Mouse (Mus musculus): ENCODE results near the gene Nek2.

Nek2 gene

DNA sequence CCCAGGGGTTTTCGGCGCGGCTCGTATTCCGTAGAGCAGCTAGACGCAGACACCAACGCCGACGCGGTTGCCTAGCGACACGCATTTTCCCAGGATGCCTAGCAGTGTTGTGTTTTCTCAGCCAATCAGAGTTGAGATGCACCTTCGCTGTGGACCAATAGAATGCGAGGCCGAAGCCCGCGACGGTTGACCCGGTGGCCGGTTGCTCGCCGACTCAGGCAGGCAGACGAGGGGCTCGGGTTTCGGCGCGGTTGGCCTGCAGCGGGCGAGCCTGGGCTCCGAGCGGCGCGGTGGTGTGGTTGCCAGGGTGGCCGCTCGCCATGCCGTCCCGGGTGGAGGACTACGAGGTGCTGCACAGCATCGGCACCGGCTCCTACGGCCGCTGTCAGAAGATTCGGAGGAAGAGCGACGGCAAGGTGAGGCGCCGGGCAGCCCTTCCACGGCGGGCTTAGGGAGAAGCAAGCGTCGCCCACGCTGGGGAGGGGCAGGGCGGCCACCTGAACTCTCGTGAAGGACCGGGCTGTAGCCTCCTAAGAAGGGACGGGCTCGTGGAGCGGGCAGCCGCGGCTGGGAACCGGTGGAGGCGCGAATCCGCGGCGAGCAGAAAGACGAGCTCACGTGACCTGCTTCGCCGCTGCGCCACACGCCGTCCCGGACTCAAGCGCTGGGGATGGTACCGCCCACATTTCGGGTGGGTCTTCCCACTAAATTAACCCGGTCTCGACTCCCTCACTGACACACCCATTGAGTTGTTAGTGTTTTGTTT, at the start of gene Nek2:
Nek2 (plus strand) TSS at position 119 of the 766 bp plus-strand sequence.
- peak; percentile 75 to 85 for DNase-seq (ENCODE audit: low read depth in 1 of 2, low spot score in 2 of 2)

- DNase-seq (ENCODE audit: low read depth in 1 of 2, low spot score in 2 of 2) = no peak
These were observed 47.1 kb upstream of the Nek2 start for GRCm38 (mm10) chr1:191774106-191774505.

DNA sequence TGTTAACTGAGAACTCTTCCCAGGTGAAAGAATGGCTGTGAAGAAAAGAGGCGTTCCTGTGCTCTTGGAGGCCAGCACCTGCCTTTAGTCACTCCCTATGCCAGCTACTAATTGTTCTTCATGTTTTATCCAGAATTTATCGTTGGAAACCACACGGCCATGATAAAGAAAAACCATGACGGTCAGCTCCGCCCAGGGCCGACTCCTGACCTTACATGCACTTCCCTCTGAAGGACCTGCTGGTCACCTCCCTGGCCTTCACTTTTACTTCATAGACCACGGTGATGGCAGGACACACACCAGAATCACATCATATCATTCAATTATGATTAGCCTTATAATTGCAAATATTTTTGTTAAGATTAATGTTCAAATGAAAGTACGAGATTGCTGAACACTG, 46.1 kb upstream of the Nek2 start:
- DNase-seq (ENCODE audit: low read depth in 1 of 2, low spot score in 2 of 2) = no peak

DNA sequence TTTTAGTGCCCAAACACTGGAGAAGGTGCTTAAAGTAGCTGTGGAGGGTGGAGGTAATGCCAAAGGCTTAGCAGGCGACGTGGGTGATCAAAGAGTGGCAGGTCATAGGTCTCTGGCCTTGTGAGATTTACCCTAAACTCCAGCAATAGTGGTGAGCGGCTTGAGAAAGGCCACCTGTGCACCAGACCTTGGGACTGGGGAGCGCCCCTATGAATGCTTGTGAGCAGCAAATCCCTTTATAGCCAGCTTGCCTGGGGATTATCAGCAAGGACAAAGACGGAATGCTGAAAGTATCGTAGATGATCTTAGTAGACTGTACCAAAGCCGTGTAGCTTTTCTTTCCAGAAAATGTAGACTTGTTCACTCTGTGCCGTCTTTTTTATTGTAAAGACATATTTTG, 43.7 kb upstream of the Nek2 start:
- no peak for DNase-seq (ENCODE audit: low read depth in 1 of 2, low spot score in 2 of 2)

- no peak for DNase-seq (ENCODE audit: low read depth in 1 of 2, low spot score in 2 of 2)
These were observed 40.8 kb upstream of the Nek2 start for GRCm38 (mm10) chr1:191780470-191780869.

GRCm38 (mm10) chr1:191785108-191785507, 36.1 kb upstream of the Nek2 start:
- DNase-seq (ENCODE audit: low read depth in 1 of 2, low spot score in 2 of 2) = no peak

- DNase-seq (ENCODE audit: low read depth in 1 of 2, low spot score in 2 of 2) = no peak
These were observed 35.0 kb upstream of the Nek2 start for GRCm38 (mm10) chr1:191786255-191786654.

- DNase-seq (ENCODE audit: low read depth in 1 of 2, low spot score in 2 of 2) = no peak
These were observed 33.9 kb upstream of the Nek2 start for GRCm38 (mm10) chr1:191787379-191787778.

DNA sequence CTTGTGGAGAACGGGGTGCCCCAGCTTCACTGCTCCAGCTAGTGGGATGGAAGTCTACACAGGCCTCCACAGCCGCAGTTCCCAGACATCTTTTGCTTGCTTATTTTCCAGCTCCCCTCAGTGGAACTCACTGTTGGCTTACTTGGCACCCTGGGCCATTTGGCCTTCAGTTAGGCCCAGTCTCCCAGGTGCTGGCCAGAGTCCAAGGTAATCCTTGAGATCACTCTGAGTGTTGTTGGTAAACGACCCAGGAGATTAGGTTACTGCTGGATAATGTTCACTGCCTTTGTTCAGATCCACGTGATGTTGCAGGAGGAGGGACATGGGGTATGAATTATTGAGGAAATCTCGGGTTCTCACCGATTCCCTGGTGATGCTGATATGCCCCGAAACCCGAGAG, 28.3 kb upstream of the Nek2 start:
- no peak for DNase-seq (ENCODE audit: low read depth in 1 of 2, low spot score in 2 of 2)

DNA sequence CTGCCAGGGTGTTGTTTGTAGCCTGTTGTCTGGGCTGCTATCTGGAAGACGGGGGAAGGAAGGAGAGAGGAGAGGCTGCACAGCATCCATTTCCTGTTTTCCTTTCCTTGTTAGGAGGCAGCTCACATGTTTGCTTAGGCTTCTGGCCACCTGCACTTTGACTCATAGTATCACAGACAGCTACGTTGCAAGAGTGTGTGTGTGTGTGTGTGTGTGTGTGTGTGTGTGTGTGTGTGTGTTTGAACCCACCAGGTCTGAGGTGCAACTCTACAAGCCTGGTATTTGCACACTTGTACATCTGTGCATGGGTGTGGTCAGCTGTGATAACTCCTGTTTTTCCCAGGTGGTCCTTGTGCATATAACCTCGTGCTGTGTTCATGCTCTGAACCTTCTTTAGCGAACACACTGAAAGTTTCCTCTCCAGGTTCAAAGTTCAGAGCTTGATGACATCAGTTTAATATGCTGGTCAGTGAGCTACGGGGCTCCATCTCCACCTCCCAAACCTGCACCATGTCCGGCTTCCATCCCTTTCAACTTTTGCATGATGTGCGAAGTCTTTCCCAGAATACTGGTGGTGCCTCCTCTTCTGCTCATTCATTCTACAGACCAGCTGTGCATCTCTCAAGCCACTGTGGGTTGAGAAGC, 27.2 kb upstream of the Nek2 start:
- no peak for DNase-seq (ENCODE audit: low read depth in 1 of 2, low spot score in 2 of 2)

DNA sequence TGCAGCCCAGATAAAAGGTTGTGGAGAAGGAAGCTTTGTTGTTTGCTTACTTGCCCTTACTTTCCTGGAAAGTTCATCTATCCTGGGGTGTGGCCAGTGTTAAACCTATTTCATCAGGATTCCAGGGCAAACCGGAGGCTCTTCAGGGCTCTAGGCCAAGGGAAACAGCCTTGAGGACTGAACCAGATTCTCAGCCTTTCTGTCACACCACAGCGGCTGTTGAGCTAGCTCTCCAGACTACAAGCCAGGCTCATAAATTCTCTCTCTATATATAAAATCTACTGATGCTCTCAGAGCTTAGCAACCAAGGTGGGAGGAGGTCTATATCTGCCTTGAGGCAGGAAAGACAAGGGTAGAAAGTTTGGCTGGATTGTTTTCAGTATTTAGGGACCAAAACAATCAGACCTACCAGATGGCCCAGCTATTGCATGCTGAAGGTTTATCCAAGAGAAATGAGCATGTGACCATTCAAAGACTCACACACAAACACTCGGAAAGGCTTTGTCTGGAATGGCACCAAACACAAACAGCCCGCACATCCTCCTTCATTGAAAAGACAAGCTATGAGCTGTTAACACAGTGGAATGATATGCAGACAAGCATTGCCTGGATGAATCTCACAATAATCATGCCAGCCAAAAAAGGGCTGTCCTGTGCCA, 24.9 kb upstream of the Nek2 start:
- no peak for DNase-seq (ENCODE audit: low read depth in 1 of 2, low spot score in 2 of 2)

DNA sequence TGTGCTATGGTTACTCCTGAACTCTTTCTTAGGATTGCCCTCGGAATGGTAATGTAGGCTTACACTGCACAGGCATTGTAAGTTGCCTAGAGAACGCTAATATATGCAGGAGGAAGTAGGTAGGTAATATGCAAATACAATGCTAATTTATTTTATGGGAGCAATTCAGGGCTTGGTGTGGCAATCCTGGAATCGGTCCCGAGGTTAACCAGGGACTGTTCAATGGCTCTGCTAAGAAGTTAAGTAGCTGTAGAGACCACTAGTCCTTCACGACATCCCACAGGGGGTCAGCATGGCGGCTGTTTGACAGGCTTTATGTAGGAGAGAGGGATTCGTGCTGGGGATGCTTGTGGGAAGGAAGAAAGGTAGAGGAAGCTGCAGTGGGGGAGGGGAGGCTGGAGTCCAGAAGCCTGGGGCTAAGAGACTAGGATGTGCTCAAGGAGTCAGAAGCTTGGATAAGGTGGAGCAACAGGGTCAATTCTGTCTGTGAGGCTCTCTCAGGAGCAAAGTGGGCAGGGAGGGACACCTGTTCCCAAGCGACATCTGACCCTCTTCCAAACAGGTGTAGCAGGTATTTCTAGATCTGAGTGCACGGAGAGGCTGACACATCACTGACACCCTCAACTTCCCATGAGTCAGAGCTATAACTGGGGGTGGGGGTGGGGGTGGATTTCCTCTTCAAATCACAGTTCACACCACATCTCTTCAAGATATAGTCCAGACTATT, 19.0 kb upstream of the Nek2 start:
- no peak for DNase-seq (ENCODE audit: low read depth in 1 of 2, low spot score in 2 of 2)

- no peak for DNase-seq (ENCODE audit: low read depth in 1 of 2, low spot score in 2 of 2)
These were observed 18.2 kb upstream of the Nek2 start for GRCm38 (mm10) chr1:191802820-191803655.

- no peak for DNase-seq (ENCODE audit: low read depth in 1 of 2, low spot score in 2 of 2)
These were observed 16.5 kb upstream of the Nek2 start for GRCm38 (mm10) chr1:191804747-191805146.

DNA sequence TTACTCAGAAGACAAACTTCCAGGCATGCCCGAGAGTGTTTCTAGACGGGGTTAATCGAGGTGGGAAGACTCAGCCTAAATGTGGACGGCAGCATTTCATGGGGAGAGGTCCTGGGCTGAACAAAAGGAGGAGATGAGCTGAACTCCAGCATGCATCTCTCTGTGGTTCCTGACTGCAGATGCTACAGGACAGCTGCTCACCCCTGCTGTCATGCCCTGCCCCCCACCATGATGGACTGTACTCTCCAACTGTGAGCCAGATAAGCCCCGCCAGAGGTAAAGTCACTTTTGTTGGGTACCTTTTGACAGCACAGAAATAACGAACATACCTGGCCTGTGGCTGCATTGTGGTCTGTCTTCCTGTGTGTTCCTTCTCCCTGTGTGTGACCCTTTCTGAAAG, 15.5 kb upstream of the Nek2 start:
- DNase-seq (ENCODE audit: low read depth in 1 of 2, low spot score in 2 of 2) = no peak

DNA sequence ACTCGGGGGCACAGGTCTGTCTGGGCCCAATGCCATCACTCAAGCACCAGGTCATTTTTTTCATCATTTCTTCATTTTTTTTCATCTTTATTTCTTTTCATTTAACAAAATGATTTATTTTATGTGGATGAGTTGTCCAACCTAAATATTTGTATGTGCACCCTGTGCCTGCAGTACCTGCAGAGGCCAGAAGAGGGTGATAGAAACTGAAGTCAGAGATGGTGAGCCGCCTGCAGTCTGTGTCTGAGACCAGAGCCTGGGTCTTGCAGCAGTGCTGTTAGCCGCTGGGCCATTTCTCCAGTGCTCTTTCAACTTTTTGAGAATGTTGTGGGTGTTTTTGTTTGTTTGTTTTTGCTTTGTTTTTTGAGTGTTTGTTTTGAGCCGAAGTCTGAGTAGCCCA, 14.5 kb upstream of the Nek2 start:
- DNase-seq (ENCODE audit: low read depth in 1 of 2, low spot score in 2 of 2) = no peak

- DNase-seq (ENCODE audit: low read depth in 1 of 2, low spot score in 2 of 2) = no peak
These were observed 13.3 kb upstream of the Nek2 start for GRCm38 (mm10) chr1:191807979-191808378.

DNA sequence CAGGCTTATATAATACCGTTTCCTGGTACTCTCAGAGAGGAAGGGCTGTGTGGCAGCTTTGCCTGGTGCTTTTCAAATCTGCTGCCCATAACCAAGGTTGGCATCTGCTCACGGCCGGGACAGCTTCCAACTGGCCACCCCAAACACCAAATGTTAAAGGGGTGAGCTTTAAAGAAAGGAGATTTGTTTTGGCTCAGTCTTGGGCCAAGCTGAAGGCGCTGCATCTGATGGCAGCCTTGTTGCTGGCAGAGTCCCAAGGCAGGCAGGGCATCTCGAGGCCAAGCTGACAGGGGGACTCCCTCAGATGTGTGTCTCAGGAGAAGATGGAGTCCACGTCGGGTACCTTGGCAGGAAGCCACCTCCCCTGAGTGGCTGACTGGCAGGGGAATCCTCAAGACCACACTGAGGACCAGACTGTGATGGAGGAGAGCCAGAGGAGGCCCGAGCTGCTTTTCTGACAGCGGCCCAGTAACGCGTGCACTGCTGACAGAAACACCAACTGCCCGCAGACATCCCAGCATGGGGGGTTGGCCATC, 12.5 kb upstream of the Nek2 start:
- DNase-seq (ENCODE audit: low read depth in 1 of 2, low spot score in 2 of 2) = no peak

- DNase-seq (ENCODE audit: low read depth in 1 of 2, low spot score in 2 of 2) = no peak
These were observed 9.5 kb upstream of the Nek2 start for GRCm38 (mm10) chr1:191811774-191812173.

DNA sequence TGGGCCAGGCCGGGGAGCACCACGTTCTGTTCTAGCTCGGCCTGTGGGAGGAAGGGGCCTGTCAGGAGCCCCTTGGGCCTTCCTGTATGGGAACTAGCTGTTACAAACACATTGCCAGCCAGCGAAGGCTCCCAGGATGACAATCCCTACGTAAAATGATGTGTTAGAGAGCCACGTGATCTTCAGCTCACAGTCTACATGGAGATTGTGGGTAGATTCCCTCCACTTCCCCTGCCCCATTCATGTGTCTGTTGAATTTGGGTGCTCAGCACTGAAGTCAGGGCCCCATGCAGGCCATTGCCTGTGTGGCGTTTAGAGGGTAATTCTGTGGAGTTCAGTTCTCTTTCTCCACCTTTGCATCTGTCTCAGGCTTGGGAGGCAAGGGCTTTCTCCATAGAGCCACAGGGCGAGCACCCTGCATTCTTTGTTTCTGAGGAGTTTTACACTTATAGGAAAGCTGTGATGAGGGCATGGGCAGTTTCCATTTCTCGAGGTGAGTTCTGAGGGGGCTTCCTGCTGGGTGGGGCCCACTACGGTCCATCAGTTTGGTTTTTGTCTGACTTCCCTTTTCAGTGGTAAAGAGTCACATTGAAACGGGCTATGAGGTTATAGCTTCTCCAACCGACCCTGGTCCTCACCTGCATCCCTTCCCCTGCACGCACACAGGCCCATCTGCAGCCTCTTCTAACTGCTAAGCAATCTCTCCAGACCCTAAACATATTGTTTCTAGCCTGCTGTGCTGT, 8.1 kb upstream of the Nek2 start:
- DNase-seq (ENCODE audit: low read depth in 1 of 2, low spot score in 2 of 2) = no peak
